Mouse (Mus musculus) liver, embryonic 11.5 days (tissue): Measurements from ENCODE around the gene Bmp8a. TPM values are rescaled to one million over a fixed set of nuclear protein-coding genes. Genes with fewer than 3 reads are reported as not detected.

Source experiments
- ATAC-seq: fragments of 200-750 bp; cut with Nextera tagmentation; replicated peaks from 2 replicates; pipeline ENCODE4 v1.8.0; 2017; ENCODE audit warnings: moderate number of reproducible peaks, mild to moderate bottlenecking, moderate TSS enrichment, moderate library complexity; ENCODE audit not compliant: low FRiP score
- DNase-seq: peaks from one replicate; pipeline ENCODE4 v3.0.0-alpha.2; 2017; ENCODE audit warnings: low spot score
- H3K27ac ChIP-seq: fragments of 300-500 bp; sonication (generic); 2 replicates; pipeline ENCODE4 v1.5.1; 2014; ENCODE audit warnings: mild to moderate bottlenecking, low read depth, low read length, control low read depth
- H3K27me3 ChIP-seq: fragments of 300-500 bp; sonication (generic); replicated peaks from 2 replicates; pipeline ENCODE4 v1.6.1; 2014; ENCODE audit warnings: low read length, mixed read lengths; ENCODE audit not compliant: control insufficient read depth, insufficient read depth
- H3K36me3 ChIP-seq: fragments of 300-500 bp; sonication (generic); 2 replicates; pipeline ENCODE4 v1.6.1; 2014; ENCODE audit warnings: mild to moderate bottlenecking, low read length, moderate library complexity, mixed read lengths; ENCODE audit not compliant: control insufficient read depth, insufficient read depth
- H3K4me1 ChIP-seq: fragments of 300-500 bp; sonication (generic); replicated peaks from 2 replicates; pipeline ENCODE4 v1.6.1; 2014; ENCODE audit warnings: low read length, mixed read lengths; ENCODE audit not compliant: control insufficient read depth, insufficient read depth
- H3K4me2 ChIP-seq: fragments of 300-500 bp; sonication (generic); 2 replicates; pipeline ENCODE4 v1.6.1; 2014; ENCODE audit warnings: mild to moderate bottlenecking, control low read depth, moderate library complexity
- H3K4me3 ChIP-seq: fragments of 300-500 bp; sonication (generic); 2 replicates; pipeline ENCODE4 v1.5.1; 2014; ENCODE audit warnings: low read depth, low read length, control low read depth
- H3K9ac ChIP-seq: fragments of 300-500 bp; sonication (generic); 2 replicates; pipeline ENCODE4 v1.6.1; 2014; ENCODE audit warnings: low read depth, low read length, control low read depth
- H3K9me3 ChIP-seq: fragments of 300-500 bp; sonication (generic); 2 replicates; pipeline ENCODE4 v1.6.1; 2016; ENCODE audit warnings: low read length, inconsistent platforms, mixed read lengths; ENCODE audit not compliant: control insufficient read depth
- WGBS: fragments of 180-500 bp; shearing (Covaris S2); extraction: QIAGEN DNeasy Blood & Tissue Kit; methylation state at CpG from one replicate; pipeline ENCODE4 v1.1.7; 2014; 5-methylcytosine and 5-hydroxymethylcytosine counted together
- polyA plus RNA-seq: library from polyadenylated mRNA; unstranded; fragments of >200 nt; fragmentation: Nextera tagmentation; extraction: Ambion mirVana; gene quantifications from 2 replicates; pipeline ENCODE4 v1.2.1, GENCODE M21; 2014

Bmp8a gene
- polyA plus RNA-seq, result 0.42 and 0.63 TPM in 2 replicates

DNA sequence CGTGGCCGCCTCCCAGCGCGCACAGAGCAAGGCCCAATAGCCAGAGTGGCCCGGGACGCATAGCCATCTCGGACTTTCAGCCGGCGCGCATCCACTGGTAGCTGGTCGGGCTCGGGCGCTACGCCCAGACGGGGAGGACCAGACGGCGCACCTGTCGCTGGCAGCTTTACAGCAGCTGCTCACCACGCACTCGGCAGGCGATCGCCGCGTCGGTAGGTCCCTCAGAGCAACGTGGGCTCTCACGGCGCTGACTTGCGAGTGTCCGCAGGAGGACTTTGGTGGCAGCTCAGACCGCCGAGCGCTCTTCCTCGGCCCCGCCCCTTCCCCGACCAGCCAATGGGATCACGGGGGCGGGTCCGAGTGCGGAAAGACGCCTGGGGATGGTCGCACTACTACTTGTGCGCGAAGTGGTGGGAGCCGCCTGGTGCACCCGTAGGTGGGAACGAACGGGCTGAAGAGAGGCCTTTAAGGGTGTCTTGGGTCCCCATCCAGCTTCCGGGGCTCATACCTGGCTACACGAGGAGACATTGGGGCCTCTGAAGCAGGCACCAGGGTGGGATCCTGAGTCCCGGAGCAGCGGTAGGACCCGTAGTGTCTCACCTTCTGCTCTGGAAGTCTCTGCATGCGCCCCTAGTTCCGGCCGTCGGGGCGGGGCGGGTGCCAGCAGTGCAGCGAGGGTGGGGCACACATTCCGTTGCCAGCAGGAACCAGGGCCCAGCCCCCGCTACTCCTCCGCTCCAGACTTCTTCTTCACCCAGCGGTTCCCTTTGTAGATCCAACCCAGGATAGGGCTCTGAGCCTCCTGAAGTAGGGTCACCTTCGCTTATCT lies at the start of gene Bmp8a:
Gene Bmp8a, minus strand, starts transcription at position 611 of the 829 bp plus-strand sequence.
- Histone ChIP-seq H3K9me3 (no peaks in the 10 kb centered on the region), H3K9ac (peak within 1 kb of the TSS; percentile 49), H3K27me3 (peaks cover 40% of the 10 kb centered on the region), H3K4me3 (peak within 1 kb of the TSS; percentile 67), H3K36me3 (no peaks in the 10 kb centered on the region), H3K4me1 (peaks cover 8% of the 10 kb centered on the region), H3K4me2 (peak within 1 kb of the TSS; percentile 97), H3K27ac (no peak within 1 kb of the TSS)
- under 1% methylated on average over 65 of the region's 65 CpGs for WGBS
- ATAC-seq (peak; percentile 84), DNase-seq (peak; percentile 84)

DNA sequence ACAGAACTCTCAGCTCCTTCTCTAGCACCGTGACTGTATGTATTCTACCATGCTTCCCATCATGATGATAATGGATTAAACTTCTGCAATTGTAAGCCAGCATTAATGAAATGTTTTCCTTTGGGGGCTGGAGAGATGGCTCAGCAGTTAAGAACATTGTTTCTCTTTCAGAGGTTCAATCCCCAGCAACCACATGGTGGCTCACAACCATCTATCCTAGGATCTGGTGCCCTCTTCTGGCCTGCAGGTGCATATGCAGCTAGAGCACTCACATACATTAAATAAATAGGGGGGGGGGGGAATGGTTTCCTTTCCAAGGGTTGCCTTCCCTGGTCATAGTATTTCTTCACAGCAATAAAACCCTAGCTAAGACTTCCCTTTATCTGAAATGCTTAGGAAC lies 49.1 kb upstream of the Bmp8a start:
- Histone ChIP-seq H3K36me3 (peaks cover 36% of the 10 kb centered on the region), H3K4me3 (no peak overlapping the region), H3K9me3 (no peaks in the 10 kb centered on the region), H3K4me2 (no peak overlapping the region), H3K27me3 (no peaks in the 10 kb centered on the region), H3K27ac (no peak overlapping the region), H3K9ac (no peak overlapping the region), H3K4me1 (no peaks in the 10 kb centered on the region)
- ATAC-seq (no peak), DNase-seq (no peak)
- WGBS, result 92% methylated on average over 1 of the region's 1 CpGs

DNA sequence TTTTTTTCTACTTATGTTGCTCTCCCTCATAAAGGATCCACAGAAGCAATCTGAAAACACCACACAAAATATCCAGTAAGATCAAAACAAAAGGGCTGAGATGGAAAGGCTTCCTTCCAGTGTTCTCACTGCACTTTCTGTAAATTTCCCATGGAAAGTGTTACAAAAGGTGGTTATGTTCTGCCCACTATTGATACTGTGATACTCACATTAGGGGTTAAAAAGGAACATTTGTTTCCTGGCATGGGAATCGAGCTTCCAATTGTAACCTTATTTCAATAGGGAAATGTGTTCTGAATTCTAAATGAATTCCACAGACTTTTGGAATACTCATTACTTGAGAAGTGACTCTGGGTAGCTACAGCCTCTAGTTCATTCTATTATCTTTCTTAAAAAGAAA lies 42.0 kb upstream of the Bmp8a start:
- Histone ChIP-seq H3K4me2 (no peak overlapping the region), H3K4me3 (no peak overlapping the region), H3K4me1 (no peaks in the 10 kb centered on the region), H3K27me3 (no peaks in the 10 kb centered on the region), H3K27ac (no peak overlapping the region), H3K9ac (no peak overlapping the region), H3K36me3 (peaks cover 28% of the 10 kb centered on the region), H3K9me3 (no peaks in the 10 kb centered on the region)
- 89% methylated on average over 1 of the region's 1 CpGs for WGBS
- ATAC-seq (no peak), DNase-seq (no peak)

DNA sequence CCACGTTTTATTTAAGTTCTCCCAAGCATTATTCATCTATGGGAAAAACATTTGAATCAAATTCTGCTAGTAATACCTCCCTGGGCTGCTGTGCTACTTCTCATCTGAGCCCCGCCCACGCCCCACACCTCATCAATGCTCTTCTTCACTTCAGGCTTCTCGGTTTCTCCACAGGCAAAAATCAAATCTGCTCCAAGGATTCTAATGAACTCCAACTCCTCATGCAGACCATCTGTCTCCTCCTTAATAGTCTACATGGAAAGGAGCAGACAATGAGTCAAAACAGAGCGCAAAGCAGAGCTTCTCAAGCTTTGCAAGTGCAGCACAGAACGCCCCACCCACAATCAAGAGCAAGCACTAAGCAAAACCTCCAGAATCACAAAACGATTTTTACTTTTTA lies 40.1 kb upstream of the Bmp8a start:
- 90% methylated on average over 7 of the region's 7 CpGs for WGBS
- H3K9me3 ChIP-seq, result no peaks in the 10 kb centered on the region
- H3K9ac ChIP-seq, result no peak overlapping the region
- H3K4me3 ChIP-seq, result no peak overlapping the region
- H3K27me3 ChIP-seq, result no peaks in the 10 kb centered on the region
- no peak overlapping the region for H3K27ac ChIP-seq
- no peak overlapping the region for H3K4me2 ChIP-seq
- DNase-seq (no peak), ATAC-seq (no peak)
- no peaks in the 10 kb centered on the region for H3K4me1 ChIP-seq
- H3K36me3 ChIP-seq, result peaks cover 27% of the 10 kb centered on the region

DNA sequence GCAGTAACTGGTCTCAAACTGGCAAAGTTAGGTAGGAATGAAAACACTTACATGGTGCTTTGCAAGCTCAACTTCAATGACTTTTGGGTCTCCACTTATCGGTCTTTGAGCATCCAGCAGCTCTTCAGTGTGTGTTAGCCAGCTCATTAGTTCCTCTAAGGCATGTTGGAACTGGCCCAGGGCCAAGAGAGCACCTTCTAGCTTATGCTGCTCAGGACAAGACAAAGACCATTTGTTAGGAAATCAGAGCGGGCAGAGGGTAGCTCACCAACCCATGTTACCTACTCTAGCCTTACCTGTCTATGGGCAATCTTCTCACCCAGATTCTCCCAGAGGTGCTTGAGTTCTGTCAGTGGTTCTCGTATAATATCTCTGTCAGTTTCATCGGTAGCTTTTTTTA lies 39.0 kb upstream of the Bmp8a start:
- peaks cover 26% of the 10 kb centered on the region for H3K36me3 ChIP-seq

DNA sequence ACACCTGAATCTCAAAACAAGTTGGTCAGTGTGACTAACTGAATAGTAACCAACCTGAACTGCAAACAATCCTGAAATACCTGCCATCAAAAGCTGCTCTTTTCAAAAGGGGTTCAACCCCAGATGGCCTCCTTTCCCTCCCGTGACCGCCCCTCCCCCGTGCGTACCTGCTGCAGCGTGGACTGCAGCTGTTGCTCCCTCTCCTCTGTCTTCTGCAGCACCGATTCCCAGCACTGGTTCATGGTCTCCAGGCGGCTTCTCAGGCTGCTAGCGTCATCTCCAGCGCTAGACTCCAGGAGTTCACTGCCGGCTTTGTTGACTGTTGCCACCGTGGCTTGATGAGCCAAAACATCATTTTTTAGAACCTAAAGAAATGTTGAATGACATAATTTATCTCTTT lies 38.5 kb upstream of the Bmp8a start:
- no peak for ATAC-seq
- Histone ChIP-seq H3K27ac (no peak overlapping the region), H3K9me3 (no peaks in the 10 kb centered on the region), H3K4me3 (no peak overlapping the region), H3K4me1 (no peaks in the 10 kb centered on the region), H3K27me3 (no peaks in the 10 kb centered on the region), H3K36me3 (peaks cover 28% of the 10 kb centered on the region), H3K4me2 (no peak overlapping the region), H3K9ac (no peak overlapping the region)
- WGBS, result 94% methylated on average over 11 of the region's 11 CpGs
- DNase-seq, result no peak

More for the DNA sequence above, 39.0 kb upstream of the Bmp8a start:
- H3K9me3 ChIP-seq, result no peaks in the 10 kb centered on the region
- H3K27me3 ChIP-seq, result no peaks in the 10 kb centered on the region
- no peaks in the 10 kb centered on the region for H3K4me1 ChIP-seq
- no peak overlapping the region for H3K9ac ChIP-seq
- ATAC-seq (no peak), DNase-seq (no peak)
- WGBS, result 93% methylated on average over 4 of the region's 4 CpGs
- H3K4me2 ChIP-seq, result no peak overlapping the region
- H3K4me3 ChIP-seq, result no peak overlapping the region
- H3K27ac ChIP-seq, result no peak overlapping the region

DNA sequence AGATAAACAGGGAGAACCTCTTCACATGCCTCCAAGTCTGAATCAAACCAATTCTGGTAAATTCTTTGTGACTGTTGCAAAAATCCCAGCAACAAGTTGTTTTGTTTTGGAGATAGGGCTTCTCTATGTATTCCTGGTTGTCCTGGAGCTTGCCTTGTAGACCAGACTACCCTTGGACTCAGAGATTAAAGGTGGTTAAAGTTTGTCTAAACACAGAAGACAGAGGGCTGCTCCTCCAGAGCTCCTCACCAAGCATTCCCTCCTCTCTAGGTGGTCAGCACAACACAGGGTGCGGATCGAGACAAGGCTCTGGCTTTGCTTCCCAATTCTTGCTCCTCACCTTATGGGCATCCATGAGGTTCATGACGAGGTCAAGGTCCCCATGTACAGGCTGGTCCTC lies 33.0 kb upstream of the Bmp8a start:
- Histone ChIP-seq H3K4me2 (no peak overlapping the region), H3K9ac (no peak overlapping the region), H3K27ac (no peak overlapping the region), H3K9me3 (no peaks in the 10 kb centered on the region), H3K27me3 (no peaks in the 10 kb centered on the region), H3K36me3 (peaks cover 48% of the 10 kb centered on the region), H3K4me3 (no peak overlapping the region), H3K4me1 (no peaks in the 10 kb centered on the region)
- DNase-seq (no peak), ATAC-seq (no peak)
- WGBS, result 91% methylated on average over 3 of the region's 3 CpGs

DNA sequence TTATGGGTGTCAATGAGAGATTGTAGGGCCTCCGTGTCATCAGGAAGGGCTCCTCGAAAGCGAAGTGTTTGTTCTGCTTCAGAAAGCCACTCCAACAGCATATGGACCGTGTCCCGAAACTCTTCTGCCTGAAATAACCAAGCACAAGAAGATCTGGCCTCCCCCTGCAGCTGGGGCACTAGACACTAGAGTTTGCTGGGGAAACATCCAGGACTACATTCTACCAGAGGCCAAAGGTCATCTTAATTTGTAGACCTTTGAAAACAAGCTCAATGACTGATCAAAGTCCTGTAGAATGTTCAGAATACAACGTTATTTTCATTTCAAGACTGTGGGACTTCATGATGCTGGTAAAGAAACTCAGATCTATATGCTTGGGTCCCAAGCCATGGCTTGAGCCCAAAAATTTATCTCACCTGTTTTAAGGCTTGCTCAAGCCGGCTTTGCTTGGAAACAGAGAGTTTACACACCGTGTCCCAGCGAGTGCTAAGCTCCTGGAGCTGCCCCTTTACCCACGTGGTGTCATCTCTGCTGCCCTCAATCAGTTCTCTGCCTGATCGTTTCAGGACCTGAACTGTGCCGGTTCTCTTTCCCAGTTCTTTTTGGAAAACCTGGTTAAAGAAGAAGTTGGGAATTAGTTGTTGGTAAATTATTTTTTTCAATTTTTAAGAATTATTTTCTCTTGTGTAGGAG lies 31.4 kb upstream of the Bmp8a start:
- Histone ChIP-seq H3K4me3 (no peak overlapping the region), H3K36me3 (peaks cover 61% of the 10 kb centered on the region), H3K27me3 (no peaks in the 10 kb centered on the region), H3K27ac (no peak overlapping the region), H3K9ac (no peak overlapping the region), H3K4me2 (no peak overlapping the region), H3K4me1 (no peaks in the 10 kb centered on the region), H3K9me3 (no peaks in the 10 kb centered on the region)
- ATAC-seq (no peak), DNase-seq (no peak)
- 89% methylated on average over 12 of the region's 12 CpGs for WGBS
